Mouse (Mus musculus) olfactory bulb, adult 2 months (tissue): ENCODE measurements around the gene Gm2696. TPM values are rescaled to one million over a fixed set of nuclear protein-coding genes. Genes with fewer than 3 reads are reported as not detected.
"Not testable (repeated sequence)": the region's sequence is repeated elsewhere in the genome, so short reads cannot be mapped to it uniquely, and the experiment has no call there.

Source experiments
- H3K27ac ChIP-seq: fragments of 200-500 bp; 2 replicates; pipeline ENCODE4 v1.5.1; 2012; ENCODE audit warnings: low read depth, low read length; ENCODE audit not compliant: insufficient read depth
- H3K4me1 ChIP-seq: fragments of 200-500 bp; 2 replicates; pipeline ENCODE4 v1.6.1; 2012; ENCODE audit warnings: low read length; ENCODE audit not compliant: control insufficient read depth, insufficient read depth
- H3K4me3 ChIP-seq: fragments of 200-500 bp; 2 replicates; pipeline ENCODE4 v1.5.1; 2012; ENCODE audit warnings: mild to moderate bottlenecking, low read depth, low read length, moderate library complexity; ENCODE audit not compliant: insufficient read depth
- CTCF ChIP-seq: fragments of 200-500 bp; IDR thresholded peaks from 2 replicates; pipeline ENCODE4 v1.5.1; 2012; ENCODE audit warnings: low read depth, mild to moderate bottlenecking, low read length, moderate library complexity; ENCODE audit not compliant: insufficient read depth
- POLR2A ChIP-seq: fragments of 200-500 bp; IDR thresholded peaks from 2 replicates; pipeline ENCODE4 v1.6.1; 2012; ENCODE audit warnings: mild to moderate bottlenecking, low read depth, low read length, moderate library complexity; ENCODE audit not compliant: insufficient read depth
- WGBS: fragments of 180-500 bp; shearing (Covaris S2); methylation state at CpG from one replicate; pipeline ENCODE4 v1.1.7; 2018; 5-methylcytosine and 5-hydroxymethylcytosine counted together
- polyA plus RNA-seq: library from polyadenylated mRNA; stranded (reverse); fragments of >200 nt; gene quantifications from 2 replicates; pipeline ENCODE4 v1.2.4, GENCODE M21; 2012; ENCODE audit warnings: low replicate concordance; ENCODE audit not compliant: missing spikeins, insufficient read depth, insufficient read length

Gm2696 gene
- polyA plus RNA-seq = not detected in 2 replicates

- TF ChIP-seq CTCF = no peak
- no peak for TF ChIP-seq POLR2A
- H3K27ac ChIP-seq = no peak within 1 kb of the TSS
- 59% methylated on average over 4 of the region's 4 CpGs for WGBS
- no peak within 1 kb of the TSS for H3K4me3 ChIP-seq
- no peaks in the 10 kb centered on the region for H3K4me1 ChIP-seq
Observed at GRCm38 (mm10) chr10:77814382-77814781, at the start of gene Gm2696. Gene Gm2696, plus strand, starts transcription at chr10:77814682.

- H3K27ac ChIP-seq = no peak overlapping the region
- 86% methylated on average over 1 of the region's 1 CpGs for WGBS
Observed at GRCm38 (mm10) chr10:77769727-77770126, 44.8 kb upstream of the Gm2696 start.

GRCm38 (mm10) chr10:77771225-77771624 lies 43.3 kb upstream of the Gm2696 start, which contains the start of gene Gm3238:
Gene Gm3238, minus strand, starts transcription at chr10:77771325.
- not testable (repeated sequence) for H3K27ac ChIP-seq, H3K4me3 ChIP-seq, H3K4me1 ChIP-seq
- WGBS = 75% methylated on average over 1 of the region's 1 CpGs

More at GRCm38 (mm10) chr10:77769727-77770126, 44.8 kb upstream of the Gm2696 start:
- no peak overlapping the region for H3K4me3 ChIP-seq
- 0 out of 2 replicates have a peak, but pooled peaks cover 3% of the 10 kb centered on the region for H3K4me1 ChIP-seq
- TF ChIP-seq CTCF (no peak), POLR2A (no peak)

- 93% methylated on average over 1 of the region's 3 CpGs for WGBS
- H3K27ac ChIP-seq, H3K4me1 ChIP-seq, H3K4me3 ChIP-seq: not testable (repeated sequence)
Observed at GRCm38 (mm10) chr10:77772142-77772541, 42.3 kb upstream of the Gm2696 start.

GRCm38 (mm10) chr10:77776844-77777243 lies 37.6 kb upstream of the Gm2696 start, which contains the start of gene Gm7138:
Gene Gm7138, minus strand, starts transcription at chr10:77776944.
- H3K27ac ChIP-seq, H3K4me3 ChIP-seq, H3K4me1 ChIP-seq: not testable (repeated sequence)
- WGBS = 70% methylated on average over 1 of the region's 1 CpGs

- not testable (repeated sequence) for H3K4me3 ChIP-seq, H3K4me1 ChIP-seq, H3K27ac ChIP-seq
- WGBS = 75% methylated on average over 1 of the region's 1 CpGs
Observed at GRCm38 (mm10) chr10:77782442-77782841, 32.0 kb upstream of the Gm2696 start, which contains the start of gene Gm3250. Gene Gm3250, minus strand, starts transcription at chr10:77782542.

- H3K4me1 ChIP-seq, H3K27ac ChIP-seq, H3K4me3 ChIP-seq: not testable (repeated sequence)
- 93% methylated on average over 3 of the region's 3 CpGs for WGBS
Observed at GRCm38 (mm10) chr10:77783396-77783795, 31.1 kb upstream of the Gm2696 start.

GRCm38 (mm10) chr10:77787876-77788275 lies 26.6 kb upstream of the Gm2696 start, which contains the start of gene Gm7137:
Gene Gm7137, minus strand, starts transcription at chr10:77788200.
- H3K27ac ChIP-seq, H3K4me3 ChIP-seq, H3K4me1 ChIP-seq: not testable (repeated sequence)
- 56% methylated on average over 1 of the region's 1 CpGs for WGBS

GRCm38 (mm10) chr10:77788621-77789020 lies 25.9 kb upstream of the Gm2696 start:
- H3K4me1 ChIP-seq = no peaks in the 10 kb centered on the region
- 85% methylated on average over 2 of the region's 2 CpGs for WGBS
- H3K27ac ChIP-seq = no peak overlapping the region
- H3K4me3 ChIP-seq = no peak overlapping the region
- TF ChIP-seq POLR2A (no peak), CTCF (no peak)

- Histone ChIP-seq H3K4me3 (no peak within 1 kb of the TSS), H3K4me1 (peaks cover 3% of the 10 kb centered on the region; the same call in 1 of the 2 replicates), H3K27ac (no peak within 1 kb of the TSS)
- no peak for TF ChIP-seq CTCF
- TF ChIP-seq POLR2A = no peak
- WGBS = 73% methylated on average over 2 of the region's 2 CpGs
Observed at GRCm38 (mm10) chr10:77794976-77795375, 19.5 kb upstream of the Gm2696 start, which contains the start of gene Gm9639. Gene Gm9639, minus strand, starts transcription at chr10:77795076.
